Mouse (Mus musculus): ENCODE measurements at regions not wholly inside any gene's neighbourhood (a gene's known extent, or its start where the extent isn't known, plus 50 kb on each side); places are given as distances from the start of the nearest gene placed in this dataset.

- Histone ChIP-seq H3K36me3 (no peaks in the 10 kb centered on the region), H3K9me3 (no peaks in the 10 kb centered on the region), H3K4me3 (replicated peaks) (no peak overlapping the region), H3K9ac (replicated peaks) (no peak overlapping the region), H3K27ac (no peak overlapping the region), H3K4me1 (replicated peaks) (peaks cover 7% of the 10 kb centered on the region; the same call in 1 of the 2 replicates), H3K27me3 (no peaks in the 10 kb centered on the region), H3K4me2 (no peak overlapping the region)
- 72% methylated on average over 4 of the region's 4 CpGs for WGBS
- no peak for ATAC-seq (ENCODE audit: insufficient number of reproducible peaks, insufficient read depth, low FRiP score, low TSS enrichment, low read depth)
Measured at GRCm38 (mm10) chr12:39952854-39953253, 85.0 kb downstream of the Arl4a start.

- Histone ChIP-seq H3K9me3 (no peaks in the 10 kb centered on the region), H3K4me3 (replicated peaks) (no peak overlapping the region), H3K27me3 (no peaks in the 10 kb centered on the region), H3K4me1 (replicated peaks) (peaks cover 7% of the 10 kb centered on the region), H3K9ac (replicated peaks) (no peak overlapping the region), H3K27ac (peak overlapping the region; percentile 41; the same call in 1 of the 2 replicates), H3K4me2 (no peak overlapping the region), H3K36me3 (no peaks in the 10 kb centered on the region)
- 86% methylated on average over 6 of the region's 6 CpGs for WGBS
- ATAC-seq (ENCODE audit: insufficient number of reproducible peaks, insufficient read depth, low FRiP score, low TSS enrichment, low read depth) = no peak
Measured at GRCm38 (mm10) chr12:39951911-39952310, 85.9 kb downstream of the Arl4a start.

- H3K9me3 ChIP-seq = no peaks in the 10 kb centered on the region
- H3K9ac ChIP-seq (replicated peaks) = no peak overlapping the region
- ATAC-seq (ENCODE audit: insufficient number of reproducible peaks, insufficient read depth, low FRiP score, low TSS enrichment, low read depth) = no peak
- no peaks in the 10 kb centered on the region for H3K27me3 ChIP-seq
- peaks cover 7% of the 10 kb centered on the region for H3K4me1 ChIP-seq (replicated peaks)
- WGBS = 87% methylated on average over 7 of the region's 7 CpGs
- no peak overlapping the region for H3K4me3 ChIP-seq (replicated peaks)
- no peaks in the 10 kb centered on the region for H3K36me3 ChIP-seq
- H3K27ac ChIP-seq = no peak overlapping the region
- H3K4me2 ChIP-seq = no peak overlapping the region
Measured at GRCm38 (mm10) chr12:39950270-39950801, 87.5 kb downstream of the Arl4a start.

- H3K4me2 ChIP-seq = no peak overlapping the region
- H3K27ac ChIP-seq = no peak overlapping the region
- no peaks in the 10 kb centered on the region; the same call in 1 of the 2 replicates for H3K4me1 ChIP-seq (replicated peaks)
- H3K27me3 ChIP-seq = no peaks in the 10 kb centered on the region
- no peaks in the 10 kb centered on the region for H3K36me3 ChIP-seq
- H3K9me3 ChIP-seq = no peaks in the 10 kb centered on the region
- no peak overlapping the region for H3K4me3 ChIP-seq (replicated peaks)
- H3K9ac ChIP-seq (replicated peaks) = no peak overlapping the region
- WGBS = 72% methylated on average over 5 of the region's 5 CpGs
- no peak for ATAC-seq (ENCODE audit: insufficient number of reproducible peaks, insufficient read depth, low FRiP score, low TSS enrichment, low read depth)
Measured at GRCm38 (mm10) chr12:39942910-39943309, 94.9 kb downstream of the Arl4a start.

GRCm38 (mm10) chr12:39941162-39941561 is 96.7 kb downstream of the Arl4a start:
- Histone ChIP-seq H3K4me3 (replicated peaks) (no peak overlapping the region), H3K4me1 (replicated peaks) (no peaks in the 10 kb centered on the region), H3K36me3 (no peaks in the 10 kb centered on the region), H3K9me3 (no peaks in the 10 kb centered on the region), H3K27ac (no peak overlapping the region), H3K4me2 (no peak overlapping the region), H3K27me3 (no peaks in the 10 kb centered on the region), H3K9ac (replicated peaks) (no peak overlapping the region)
- ATAC-seq (ENCODE audit: insufficient number of reproducible peaks, insufficient read depth, low FRiP score, low TSS enrichment, low read depth) = no peak
- WGBS = 93% methylated on average over 1 of the region's 1 CpGs

GRCm38 (mm10) chr12:39939017-39939416 is 98.8 kb downstream of the Arl4a start:
- Histone ChIP-seq H3K4me1 (replicated peaks) (no peaks in the 10 kb centered on the region), H3K36me3 (no peaks in the 10 kb centered on the region)

GRCm38 (mm10) chr12:39938211-39938610 is 99.6 kb downstream of the Arl4a start:
- Histone ChIP-seq H3K4me3 (replicated peaks) (no peak overlapping the region), H3K36me3 (no peaks in the 10 kb centered on the region), H3K4me1 (replicated peaks) (no peaks in the 10 kb centered on the region), H3K4me2 (no peak overlapping the region), H3K27me3 (no peaks in the 10 kb centered on the region), H3K27ac (no peak overlapping the region), H3K9ac (replicated peaks) (no peak overlapping the region), H3K9me3 (no peaks in the 10 kb centered on the region)
- 77% methylated on average over 2 of the region's 2 CpGs for whole genome bisulfite sequencing
- no peak for ATAC-seq (ENCODE audit: insufficient number of reproducible peaks, insufficient read depth, low FRiP score, low TSS enrichment, low read depth)

More at GRCm38 (mm10) chr12:39939017-39939416, 98.8 kb downstream of the Arl4a start:
- no peak for ATAC-seq (ENCODE audit: insufficient number of reproducible peaks, insufficient read depth, low FRiP score, low TSS enrichment, low read depth)
- no peak overlapping the region for H3K4me2 ChIP-seq
- no peak overlapping the region for H3K27ac ChIP-seq
- no peaks in the 10 kb centered on the region for H3K27me3 ChIP-seq
- no peak overlapping the region for H3K9ac ChIP-seq (replicated peaks)
- H3K4me3 ChIP-seq (replicated peaks) = no peak overlapping the region
- H3K9me3 ChIP-seq = no peaks in the 10 kb centered on the region

- no peaks in the 10 kb centered on the region for H3K27me3 ChIP-seq
- WGBS = 79% methylated on average over 11 of the region's 11 CpGs
- no peak overlapping the region for H3K4me2 ChIP-seq
- H3K4me3 ChIP-seq (replicated peaks) = no peak overlapping the region
- no peaks in the 10 kb centered on the region for H3K9me3 ChIP-seq
- H3K9ac ChIP-seq (replicated peaks) = no peak overlapping the region
- no peaks in the 10 kb centered on the region for H3K4me1 ChIP-seq (replicated peaks)
- H3K27ac ChIP-seq = no peak overlapping the region
- H3K36me3 ChIP-seq = no peaks in the 10 kb centered on the region
- no peak for ATAC-seq (ENCODE audit: insufficient number of reproducible peaks, insufficient read depth, low FRiP score, low TSS enrichment, low read depth)
Measured at GRCm38 (mm10) chr12:39936331-39936730, 101.5 kb downstream of the Arl4a start.

- Histone ChIP-seq H3K9me3 (no peaks in the 10 kb centered on the region), H3K27ac (no peak overlapping the region), H3K4me2 (no peak overlapping the region), H3K36me3 (no peaks in the 10 kb centered on the region), H3K9ac (replicated peaks) (no peak overlapping the region), H3K27me3 (no peaks in the 10 kb centered on the region), H3K4me3 (replicated peaks) (no peak overlapping the region), H3K4me1 (replicated peaks) (no peaks in the 10 kb centered on the region)
- 87% methylated on average over 12 of the region's 12 CpGs for WGBS
- no peak for ATAC-seq (ENCODE audit: insufficient number of reproducible peaks, insufficient read depth, low FRiP score, low TSS enrichment, low read depth)
Measured at GRCm38 (mm10) chr12:39935775-39936174, 102.0 kb downstream of the Arl4a start.

- 88% methylated on average over 4 of the region's 4 CpGs for WGBS
- Histone ChIP-seq H3K9ac (replicated peaks) (no peak overlapping the region), H3K4me2 (no peak overlapping the region), H3K27ac (no peak overlapping the region), H3K27me3 (no peaks in the 10 kb centered on the region), H3K4me1 (replicated peaks) (no peaks in the 10 kb centered on the region), H3K36me3 (no peaks in the 10 kb centered on the region), H3K4me3 (replicated peaks) (no peak overlapping the region), H3K9me3 (no peaks in the 10 kb centered on the region)
- ATAC-seq (ENCODE audit: insufficient number of reproducible peaks, insufficient read depth, low FRiP score, low TSS enrichment, low read depth) = no peak
Measured at GRCm38 (mm10) chr12:39934877-39935276, 102.9 kb downstream of the Arl4a start.

GRCm38 (mm10) chr12:39931251-39931650 is 106.6 kb downstream of the Arl4a start:
- Histone ChIP-seq H3K27ac (no peak overlapping the region), H3K27me3 (no peaks in the 10 kb centered on the region), H3K9me3 (no peaks in the 10 kb centered on the region), H3K4me3 (replicated peaks) (no peak overlapping the region), H3K36me3 (no peaks in the 10 kb centered on the region), H3K4me1 (replicated peaks) (no peaks in the 10 kb centered on the region), H3K4me2 (no peak overlapping the region), H3K9ac (replicated peaks) (no peak overlapping the region)
- no peak for ATAC-seq (ENCODE audit: insufficient number of reproducible peaks, insufficient read depth, low FRiP score, low TSS enrichment, low read depth)
- WGBS = 81% methylated on average over 1 of the region's 1 CpGs

GRCm38 (mm10) chr12:39927902-39928301 is 109.9 kb downstream of the Arl4a start:
- Histone ChIP-seq H3K27me3 (no peaks in the 10 kb centered on the region), H3K27ac (no peak overlapping the region), H3K9ac (replicated peaks) (no peak overlapping the region), H3K4me3 (replicated peaks) (no peak overlapping the region), H3K36me3 (no peaks in the 10 kb centered on the region), H3K9me3 (no peaks in the 10 kb centered on the region), H3K4me2 (no peak overlapping the region), H3K4me1 (replicated peaks) (no peaks in the 10 kb centered on the region)
- ATAC-seq (ENCODE audit: insufficient number of reproducible peaks, insufficient read depth, low FRiP score, low TSS enrichment, low read depth) = no peak
